Comparison of ENCODE assay signal across 10 mouse cellular contexts in the genomic region with DNA sequence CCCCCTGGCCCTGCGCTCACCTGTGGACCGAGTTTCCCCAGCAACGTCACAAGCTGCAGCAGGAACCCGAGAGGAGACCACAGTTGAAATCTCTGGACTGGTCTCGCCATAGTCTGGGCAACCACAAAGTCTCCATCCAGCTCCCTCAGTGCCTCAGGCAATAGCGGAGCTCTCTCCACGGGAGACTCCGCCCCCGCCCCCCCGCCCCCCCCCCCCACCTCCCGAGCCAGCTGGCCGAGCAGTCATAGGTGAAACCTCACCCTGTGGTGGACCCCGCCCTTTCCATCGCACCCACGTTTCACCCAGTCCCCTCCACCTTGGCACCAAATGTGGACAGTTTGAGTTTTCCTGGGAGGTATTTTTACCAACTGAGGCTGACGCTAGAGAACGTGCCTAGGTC. TPM values are rescaled to one million over a fixed set of nuclear protein-coding genes. Genes with fewer than 3 reads are reported as not detected.
A peak's percentile ranks its signal among the peaks of the same experiment; 100 is the strongest.
DNase-seq lines count a peak whose midpoint lies in the region; ATAC-seq lines count a peak whose summit lies in the region.
"Had no signal": no experiment of that assay in that cellular context is flagged by ENCODE, and none has a peak within 500 bp of the region (broad histone marks: within the 10 kb centered on the region; RNA-seq: fewer than 3 reads in every experiment).

A gene (minus strand): TSS at position 165 of the 400 bp plus-strand sequence.

- no peaks in the 10 kb centered on the region for H3K9me3 ChIP-seq in midbrain, embryonic 12.5 days
- no peaks in the 10 kb centered on the region for H3K9me3 ChIP-seq in midbrain, embryonic 11.5 days (ENCODE audit: control insufficient read depth, low read length)
- no peaks in the 10 kb centered on the region for H3K9me3 ChIP-seq in forebrain, embryonic 16.5 days (ENCODE audit: control insufficient read depth, low read length)
- H3K9me3 ChIP-seq in limb, embryonic 12.5 days: 0 out of 2 replicates have a peak, but pooled peaks cover 2% of the 10 kb centered on the region
- H3K9me3 ChIP-seq in stomach, embryonic 16.5 days (replicated peaks; ENCODE audit: control insufficient read depth, low read length): no peaks in the 10 kb centered on the region
- H3K9me3 ChIP-seq: G1E; heart, embryonic 15.5 days had no signal

- H3K4me1 ChIP-seq in midbrain, embryonic 12.5 days: no peaks in the 10 kb centered on the region
- H3K4me1 ChIP-seq in midbrain, embryonic 11.5 days (ENCODE audit: control insufficient read depth, insufficient read depth, low read length): no peaks in the 10 kb centered on the region
- no peaks in the 10 kb centered on the region for H3K4me1 ChIP-seq in forebrain, embryonic 16.5 days (replicated peaks; ENCODE audit: control insufficient read depth, insufficient read depth, low read length)
- peaks cover 7% of the 10 kb centered on the region; the same call in 1 of the 2 replicates for H3K4me1 ChIP-seq in limb, embryonic 12.5 days (replicated peaks)
- H3K4me1 ChIP-seq in stomach, embryonic 16.5 days (ENCODE audit: control insufficient read depth, insufficient read depth, low read length): no peaks in the 10 kb centered on the region
- H3K4me1 ChIP-seq: heart, embryonic 15.5 days had no signal

- H3K4me2 ChIP-seq in midbrain, embryonic 12.5 days (replicated peaks): peak within 1 kb of the TSS; percentile 13; the same call in 1 of the 2 replicates
- H3K4me2 ChIP-seq in midbrain, embryonic 11.5 days: no peak within 1 kb of the TSS
- peak within 1 kb of the TSS; percentile 13 for H3K4me2 ChIP-seq in forebrain, embryonic 16.5 days (ENCODE audit: low read length)
- H3K4me2 ChIP-seq in limb, embryonic 12.5 days: peak within 1 kb of the TSS; percentile 41
- H3K4me2 ChIP-seq in stomach, embryonic 16.5 days (ENCODE audit: low read depth, low read length): peak within 1 kb of the TSS; percentile 39
- H3K4me2 ChIP-seq: heart, embryonic 15.5 days had no signal

- H3K4me3 ChIP-seq in midbrain, embryonic 12.5 days: no peak within 1 kb of the TSS
- H3K4me3 ChIP-seq in midbrain, embryonic 11.5 days (ENCODE audit: low read depth, low read length): no peak within 1 kb of the TSS
- no peak within 1 kb of the TSS; the same call in 1 of the 2 replicates for H3K4me3 ChIP-seq in forebrain, embryonic 16.5 days (replicated peaks; ENCODE audit: low read length)
- H3K4me3 ChIP-seq in limb, embryonic 12.5 days (replicated peaks): no peak within 1 kb of the TSS
- peak within 1 kb of the TSS; percentile 41 for H3K4me3 ChIP-seq in stomach, embryonic 16.5 days (replicated peaks; ENCODE audit: low read length)
- H3K4me3 ChIP-seq: heart, embryonic 15.5 days had no signal

- ATAC-seq in midbrain, embryonic 12.5 days (ENCODE audit: low FRiP score, low read depth): no peak
- no peak for ATAC-seq in midbrain, embryonic 11.5 days (ENCODE audit: low FRiP score)
- ATAC-seq in forebrain, embryonic 16.5 days: no peak
- no peak for ATAC-seq in limb, embryonic 12.5 days (ENCODE audit: insufficient number of reproducible peaks, insufficient read depth, low FRiP score, low TSS enrichment, low read depth)
- ATAC-seq in stomach, embryonic 16.5 days (ENCODE audit: insufficient read depth, low FRiP score): peak; percentile 59; the same call in 1 of the 2 replicates

- DNase-seq in midbrain, embryonic 11.5 days (ENCODE audit: low spot score, missing footprints): no peak
- no peak for DNase-seq in B cell, adult 2 months
- DNase-seq in kidney, postnatal 36 days: no peak
- DNase-seq: kidney, postnatal 25 days had no signal

- no peak within 1 kb of the TSS for H3K27ac ChIP-seq in midbrain, embryonic 12.5 days (replicated peaks)
- no peak within 1 kb of the TSS for H3K27ac ChIP-seq in midbrain, embryonic 11.5 days (ENCODE audit: low read depth, low read length)
- H3K27ac ChIP-seq in forebrain, embryonic 16.5 days (ENCODE audit: low read length): no peak within 1 kb of the TSS
- no peak within 1 kb of the TSS for H3K27ac ChIP-seq in limb, embryonic 12.5 days
- H3K27ac ChIP-seq in stomach, embryonic 16.5 days (ENCODE audit: low read length): peak within 1 kb of the TSS; percentile 59
- H3K27ac ChIP-seq: heart, embryonic 15.5 days had no signal

- WGBS in midbrain, embryonic 12.5 days: 39% methylated on average over 8 of the region's 17 CpGs
- WGBS in midbrain, embryonic 11.5 days: 22% methylated on average over 17 of the region's 17 CpGs
- WGBS in forebrain, embryonic 16.5 days: 22% methylated on average over 15 of the region's 17 CpGs
- 21% methylated on average over 12 of the region's 17 CpGs for WGBS in limb, embryonic 12.5 days
- 13% methylated on average over 17 of the region's 17 CpGs for WGBS in stomach, embryonic 16.5 days

- H3K27me3 ChIP-seq in midbrain, embryonic 12.5 days: no peaks in the 10 kb centered on the region
- H3K27me3 ChIP-seq in midbrain, embryonic 11.5 days (ENCODE audit: control insufficient read depth, insufficient read depth, low read length): no peaks in the 10 kb centered on the region
- 0 out of 2 replicates have a peak, but pooled peaks cover 2% of the 10 kb centered on the region for H3K27me3 ChIP-seq in forebrain, embryonic 16.5 days (replicated peaks; ENCODE audit: control insufficient read depth, insufficient read depth, low read length)
- H3K27me3 ChIP-seq in limb, embryonic 12.5 days: no peaks in the 10 kb centered on the region; the same call in 1 of the 2 replicates
- H3K27me3 ChIP-seq in stomach, embryonic 16.5 days (ENCODE audit: control insufficient read depth, insufficient read depth, low read length): no peaks in the 10 kb centered on the region

- no peak within 1 kb of the TSS for H3K9ac ChIP-seq in midbrain, embryonic 12.5 days (replicated peaks)
- H3K9ac ChIP-seq in midbrain, embryonic 11.5 days (ENCODE audit: low read length): no peak within 1 kb of the TSS
- H3K9ac ChIP-seq in forebrain, embryonic 16.5 days (replicated peaks; ENCODE audit: low read depth, low read length): peak within 1 kb of the TSS; percentile 2; the same call in 1 of the 2 replicates
- H3K9ac ChIP-seq in limb, embryonic 12.5 days (replicated peaks): 0 out of 2 replicates have a peak within 1 kb of the TSS, but pooled peaks have one; percentile 8
- H3K9ac ChIP-seq in stomach, embryonic 16.5 days (ENCODE audit: low read length): peak within 1 kb of the TSS; percentile 67
- H3K9ac ChIP-seq: heart, embryonic 15.5 days had no signal

- H3K36me3 ChIP-seq in midbrain, embryonic 12.5 days: no peaks in the 10 kb centered on the region
- H3K36me3 ChIP-seq in midbrain, embryonic 11.5 days (ENCODE audit: control insufficient read depth, insufficient read depth, low read length): no peaks in the 10 kb centered on the region
- H3K36me3 ChIP-seq in forebrain, embryonic 16.5 days (ENCODE audit: control insufficient read depth, insufficient read depth): no peaks in the 10 kb centered on the region
- no peaks in the 10 kb centered on the region for H3K36me3 ChIP-seq in limb, embryonic 12.5 days
- H3K36me3 ChIP-seq in stomach, embryonic 16.5 days (ENCODE audit: control insufficient read depth, insufficient read depth, low read length): no peaks in the 10 kb centered on the region
- H3K36me3 ChIP-seq: G1E; heart, embryonic 15.5 days had no signal

RNA-seq across cellular contexts. Expression of the gene that starts here (rescaled TPM):
- 0.29 and 0.32 TPM in 2 replicates for polyA plus RNA-seq in midbrain, embryonic 12.5 days (2016; fragmentation: Nextera tagmentation; extraction: Ambion mirVana)
- 0.04 and 0.07 TPM in 2 replicates for polyA plus RNA-seq in midbrain, embryonic 11.5 days (2014; fragmentation: Nextera tagmentation; extraction: Ambion mirVana)
- 0.37 and 1.7 TPM in 2 replicates for polyA plus RNA-seq in forebrain, embryonic 16.5 days (2015; fragmentation: Nextera tagmentation; extraction: Ambion mirVana)
- 0.14 TPM in 1 of 2 replicates, not detected in the other for polyA plus RNA-seq in limb, embryonic 12.5 days (2016; fragmentation: Nextera tagmentation; extraction: Ambion mirVana)
- polyA plus RNA-seq in stomach, embryonic 16.5 days (2015; fragmentation: Nextera tagmentation; extraction: Ambion mirVana): 28.5 and 39.9 TPM in 2 replicates
- polyA plus RNA-seq: G1E had no signal

Comparison
In these comparisons a context has a peak if more than half of its experiments do, and no peak if none do; other contexts are left out.
1. RNA of the gene that starts here (polyA plus RNA-seq): 28.5 to 39.9 TPM in stomach, embryonic 16.5 days; 0.37 to 1.7 TPM in forebrain, embryonic 16.5 days, 0.29 to 0.32 TPM in midbrain, embryonic 12.5 days, 0.14 TPM in limb, embryonic 12.5 days and 0.04 to 0.07 TPM in midbrain, embryonic 11.5 days; every median in the first group is over 10 times any median in the second.
2. H3K9ac ChIP-seq: peak in forebrain, embryonic 16.5 days (single experiment), limb, embryonic 12.5 days (single experiment) and stomach, embryonic 16.5 days (single experiment); none in midbrain, embryonic 12.5 days (single experiment) and midbrain, embryonic 11.5 days (single experiment).